Mouse (Mus musculus) WW6 (cell line): ENCODE data around the gene Polr2e.
"Not testable (repeated sequence)": the region's sequence is repeated elsewhere in the genome, so short reads cannot be mapped to it uniquely, and the experiment has no call there.

Experiments
- DNase-seq: peaks from one replicate; pipeline ENCODE4 v3.0.0-alpha.2; 2013; ENCODE audit warnings: low read depth, low spot score

Gene Polr2e

GRCm38 (mm10) chr10:80057683-80058326, 18.2 kb upstream of the Polr2e start:
- DNase-seq = no peak

GRCm38 (mm10) chr10:80056976-80057682, 17.5 kb upstream of the Polr2e start:
- no peak for DNase-seq

- DNase-seq = no peak
These were observed 16.9 kb upstream of the Polr2e start for GRCm38 (mm10) chr10:80056506-80056905.

GRCm38 (mm10) chr10:80055891-80056290, 16.3 kb upstream of the Polr2e start:
- DNase-seq = no peak

GRCm38 (mm10) chr10:80055364-80055763, 15.8 kb upstream of the Polr2e start:
- DNase-seq = no peak

- not testable (repeated sequence) for DNase-seq
These were observed 15.3 kb upstream of the Polr2e start for GRCm38 (mm10) chr10:80054911-80055310.

GRCm38 (mm10) chr10:80053831-80054815, 14.5 kb upstream of the Polr2e start:
- no peak for DNase-seq

GRCm38 (mm10) chr10:80053259-80053780, 13.7 kb upstream of the Polr2e start:
- DNase-seq = peak; percentile 97

- no peak for DNase-seq
These were observed 12.8 kb upstream of the Polr2e start for GRCm38 (mm10) chr10:80052374-80052764.

- peak; percentile 73 for DNase-seq
These were observed 12.2 kb upstream of the Polr2e start for GRCm38 (mm10) chr10:80051618-80052373.

GRCm38 (mm10) chr10:80050885-80051617, 11.5 kb upstream of the Polr2e start:
- DNase-seq = peak; percentile 80

- no peak for DNase-seq
These were observed 10.6 kb upstream of the Polr2e start for GRCm38 (mm10) chr10:80050244-80050643.

GRCm38 (mm10) chr10:80048834-80049233, 9.2 kb upstream of the Polr2e start:
- no peak for DNase-seq

GRCm38 (mm10) chr10:80048396-80048795, 8.8 kb upstream of the Polr2e start:
- no peak for DNase-seq

- DNase-seq = no peak
These were observed 7.5 kb upstream of the Polr2e start, which contains the start of gene Gpx4 for GRCm38 (mm10) chr10:80047041-80047565. Gpx4 (plus strand) TSS chr10:80047166.

GRCm38 (mm10) chr10:80045766-80046165, 6.2 kb upstream of the Polr2e start:
- no peak for DNase-seq

GRCm38 (mm10) chr10:80045364-80045763, 5.8 kb upstream of the Polr2e start:
- DNase-seq = not testable (repeated sequence)

GRCm38 (mm10) chr10:80044087-80044486, 4.5 kb upstream of the Polr2e start:
- no peak for DNase-seq

- not testable (repeated sequence) for DNase-seq
These were observed 1.9 kb upstream of the Polr2e start for GRCm38 (mm10) chr10:80041409-80042060.
